Mouse (Mus musculus) kidney, adult 9 months (tissue): ENCODE measurements around the gene Nrsn2.
"Not testable (repeated sequence)": the region's sequence is repeated elsewhere in the genome, so short reads cannot be mapped to it uniquely, and the experiment has no call there.

ENCODE experiments used
- DNase-seq: peaks from one replicate; pipeline ENCODE4 v3.0.0; 2022

Nrsn2 gene

DNA sequence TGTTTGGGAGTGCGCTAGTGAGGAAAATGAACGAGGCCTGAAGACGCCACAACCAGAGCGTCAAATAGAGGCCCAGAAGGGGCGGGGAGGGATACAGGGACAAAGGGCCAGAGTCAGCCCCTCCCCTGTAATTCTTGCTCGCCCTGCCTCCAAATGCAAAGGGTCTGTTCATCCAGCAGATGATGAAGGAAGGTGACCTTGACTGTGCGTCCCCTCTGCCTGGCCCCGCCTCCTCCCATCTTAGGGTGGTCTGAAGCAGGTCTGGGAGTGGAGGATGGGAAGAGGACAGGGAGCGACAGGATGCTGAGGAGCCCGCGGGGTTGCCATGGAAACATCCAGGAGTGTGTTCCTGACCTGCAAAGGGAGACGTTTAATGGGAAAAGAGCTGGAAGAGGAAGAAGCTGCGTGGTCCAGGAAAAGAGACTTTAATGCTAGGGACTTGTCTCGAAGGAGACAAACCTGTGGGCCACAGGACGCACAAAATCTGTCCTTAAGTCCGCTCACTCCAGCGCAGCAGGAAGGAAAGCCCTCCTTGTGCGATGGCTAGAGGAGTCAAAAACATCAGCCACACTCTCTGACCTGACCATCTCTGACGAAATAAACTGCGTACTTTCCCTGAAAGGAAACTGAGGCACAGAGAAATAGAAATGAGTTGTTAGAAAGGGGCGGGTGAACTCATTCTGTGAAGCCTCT, 640 bp downstream of the Nrsn2 start:
- no peak for DNase-seq

- no peak for DNase-seq
Observed at GRCm38 (mm10) chr2:152373547-152373946, 2.9 kb downstream of the Nrsn2 start.

- DNase-seq = no peak
Observed at GRCm38 (mm10) chr2:152372661-152373060, 3.8 kb downstream of the Nrsn2 start.

GRCm38 (mm10) chr2:152372104-152372503, 4.3 kb downstream of the Nrsn2 start:
- no peak for DNase-seq

DNA sequence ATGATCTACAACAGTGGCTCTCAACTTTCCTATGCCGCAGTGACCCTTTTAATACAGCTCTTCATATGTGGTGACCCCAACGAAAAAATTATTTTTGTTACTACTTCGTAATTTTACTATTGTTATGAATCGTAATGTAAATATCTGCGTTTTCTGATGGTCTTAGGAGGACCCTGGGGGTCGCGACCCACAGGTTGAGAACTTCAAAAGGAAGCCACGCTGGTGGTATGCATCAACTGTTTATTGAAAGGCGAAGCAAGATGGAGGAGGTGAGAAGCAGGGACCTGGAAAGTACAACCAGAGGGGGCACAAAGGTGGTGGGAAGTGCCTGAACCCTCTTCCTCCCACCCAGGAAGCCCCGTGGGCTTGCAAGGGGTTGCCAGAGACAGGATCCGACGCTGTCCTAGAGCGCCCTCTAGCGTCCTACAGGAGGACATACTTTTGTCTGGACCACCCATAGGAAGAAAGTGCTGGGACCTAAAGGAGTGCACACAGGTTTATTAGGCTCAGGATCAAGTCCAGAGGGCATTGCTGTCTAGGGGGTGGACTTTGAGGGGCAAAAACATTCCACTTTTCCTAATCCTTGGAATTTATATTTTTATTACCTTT, 7.8 kb downstream of the Nrsn2 start:
- peak; percentile 51 for DNase-seq

- no peak for DNase-seq
Observed at GRCm38 (mm10) chr2:152367917-152368316, 8.5 kb downstream of the Nrsn2 start.

DNA sequence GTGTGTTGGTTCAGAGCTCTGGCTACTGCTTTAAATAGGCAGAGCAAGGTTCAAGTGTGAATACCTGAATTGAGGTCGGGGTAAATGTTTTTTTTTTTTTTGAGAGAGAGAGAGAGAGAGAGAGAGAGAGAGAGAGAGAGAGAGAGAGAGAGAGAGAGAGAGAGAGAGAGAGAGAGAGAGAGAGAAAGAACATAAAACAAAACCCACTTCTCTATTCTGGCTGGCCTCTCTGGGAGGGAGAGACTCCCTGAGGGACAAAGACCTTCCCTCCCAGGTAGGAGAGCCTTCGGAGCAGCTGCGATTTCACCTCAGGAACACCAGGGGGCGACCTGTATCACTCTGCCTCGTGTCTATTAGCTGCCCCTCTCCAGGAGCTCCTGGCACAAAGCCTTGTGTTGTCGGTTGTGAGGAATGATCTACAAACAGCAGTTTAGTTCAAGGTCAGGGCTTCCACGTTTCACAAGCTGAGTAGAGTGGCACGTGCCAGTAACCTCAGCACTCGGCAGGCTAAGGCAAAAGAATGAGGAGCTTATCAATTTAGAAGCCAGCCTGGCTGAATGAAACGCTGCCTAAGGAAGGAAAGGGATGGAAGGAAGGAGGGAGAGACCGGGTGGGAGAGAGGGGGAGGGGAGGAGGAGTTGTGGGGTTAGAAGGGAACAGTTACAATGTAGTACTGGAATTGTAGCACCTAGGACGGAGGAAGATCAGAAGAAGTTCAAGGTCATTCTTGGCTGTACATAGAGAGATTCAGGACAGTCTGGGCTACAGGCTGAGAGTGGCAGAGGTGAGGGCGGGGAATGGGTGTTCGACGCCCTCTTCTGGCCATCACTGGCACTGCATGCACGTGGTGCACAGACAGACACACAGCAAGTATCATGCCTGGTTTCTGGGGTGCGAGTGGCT, 12.9 kb downstream of the Nrsn2 start:
- peak; percentile 97 for DNase-seq

GRCm38 (mm10) chr2:152361193-152361592, 15.2 kb downstream of the Nrsn2 start:
- no peak for DNase-seq

DNA sequence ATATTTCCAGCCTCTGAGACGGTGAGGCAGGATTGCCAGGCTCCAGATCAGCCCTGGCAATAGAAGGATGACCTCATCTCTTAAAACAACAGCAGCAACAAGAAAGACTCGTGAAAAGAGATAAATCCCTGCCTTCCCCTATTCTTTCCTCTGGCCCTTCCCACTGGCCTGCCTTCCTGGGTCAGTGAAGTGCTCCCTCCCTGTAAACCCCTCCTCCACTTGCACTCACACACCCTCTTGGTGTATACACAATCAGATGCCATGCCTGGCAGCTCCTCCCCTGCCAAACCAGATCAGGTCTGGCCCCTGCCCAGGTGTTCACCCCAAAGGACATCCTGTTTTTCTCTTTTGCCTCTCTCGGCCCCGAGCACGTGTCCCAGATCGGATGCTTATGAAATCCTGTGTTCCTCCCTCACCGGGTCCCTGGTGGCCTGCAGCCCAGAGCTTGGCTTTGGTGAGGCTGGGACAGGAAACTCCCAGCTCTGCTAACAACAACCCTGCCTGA, 16.1 kb downstream of the Nrsn2 start:
- peak; percentile 82 for DNase-seq

- DNase-seq = peak; percentile 63
Observed at GRCm38 (mm10) chr2:152359616-152360015, 16.8 kb downstream of the Nrsn2 start.

- DNase-seq = not testable (repeated sequence)
Observed at GRCm38 (mm10) chr2:152358977-152359376, 17.5 kb downstream of the Nrsn2 start.

DNA sequence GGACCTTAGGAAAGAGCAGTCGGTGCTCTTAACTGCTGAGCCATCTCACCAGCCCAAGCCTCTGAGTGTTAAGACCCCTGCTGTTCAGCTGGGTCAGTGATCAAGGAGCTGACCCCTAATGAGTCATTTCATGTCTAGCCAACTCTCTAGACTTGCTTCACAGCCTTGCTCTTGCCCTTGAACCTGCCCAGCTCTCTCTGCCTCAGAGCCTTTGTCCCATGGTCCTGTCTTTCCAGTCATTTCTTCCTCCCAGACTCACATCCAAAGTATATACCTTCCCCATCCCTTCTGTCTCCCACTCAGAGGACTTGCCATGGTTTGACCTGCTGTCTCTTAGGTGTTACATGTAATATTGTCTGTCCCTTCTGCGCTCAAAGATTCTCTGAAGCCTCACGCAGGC, 19.2 kb downstream of the Nrsn2 start:
- DNase-seq = no peak

DNA sequence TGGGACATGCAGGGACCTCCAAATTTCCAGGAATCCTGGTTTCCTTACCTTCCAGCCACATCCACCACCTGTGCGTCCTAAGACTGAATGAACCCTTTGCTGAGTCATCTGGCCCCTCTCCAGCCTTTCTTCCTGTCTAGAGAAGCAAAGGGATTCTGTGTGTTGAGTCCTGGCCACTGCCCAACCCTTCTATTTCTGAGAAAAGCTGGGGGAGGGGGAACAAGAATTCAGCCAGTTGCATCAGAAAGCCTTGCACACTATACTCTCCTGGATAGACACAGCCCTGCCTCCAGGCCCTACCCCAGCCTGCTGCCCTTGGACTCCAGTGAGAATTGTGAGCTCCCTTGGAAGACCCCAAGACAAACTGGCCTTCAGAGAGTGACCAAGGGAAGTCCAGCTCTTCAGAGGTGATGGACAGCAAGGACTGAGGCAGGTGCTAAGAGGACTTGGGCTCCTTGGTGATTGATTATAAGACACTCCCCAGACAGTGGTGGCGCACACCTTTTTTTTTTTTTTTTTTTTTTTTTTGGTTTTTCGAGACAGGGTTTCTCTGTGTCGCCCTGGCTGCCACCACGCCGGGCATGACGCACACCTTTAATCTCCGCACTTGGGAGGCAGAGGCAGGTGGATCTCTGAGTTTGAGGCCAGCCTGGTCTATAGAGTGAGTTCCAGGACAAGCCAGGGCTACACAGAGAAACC, 26.4 kb downstream of the Nrsn2 start:
- DNase-seq = peak; percentile 67

- no peak for DNase-seq
Observed at GRCm38 (mm10) chr2:152349205-152349604, 27.2 kb downstream of the Nrsn2 start.

- no peak for DNase-seq
Observed at GRCm38 (mm10) chr2:152347722-152348121, 28.7 kb downstream of the Nrsn2 start.

GRCm38 (mm10) chr2:152346776-152347465, 29.5 kb downstream of the Nrsn2 start:
- no peak for DNase-seq

GRCm38 (mm10) chr2:152345393-152345792, 31.0 kb downstream of the Nrsn2 start:
- DNase-seq = no peak

DNA sequence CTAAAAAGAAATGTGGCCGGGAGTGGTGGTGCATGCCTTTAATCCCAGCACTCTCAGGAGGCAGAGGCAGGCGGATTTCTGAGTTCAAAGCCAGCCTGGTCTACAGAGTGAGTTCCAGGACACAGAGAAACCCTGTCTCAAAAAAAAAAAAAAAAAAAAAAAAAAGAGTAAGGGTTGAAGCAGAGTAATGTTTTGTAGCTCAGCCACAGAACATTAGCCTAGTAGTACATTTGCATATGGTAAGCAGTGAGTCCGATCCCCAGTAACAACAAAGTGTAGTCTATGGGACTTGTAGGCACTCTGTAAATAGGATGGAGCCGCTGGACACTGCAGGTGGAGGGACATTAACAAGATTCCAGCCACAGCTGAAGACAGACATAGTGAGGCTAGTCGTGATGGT, 31.5 kb downstream of the Nrsn2 start:
- DNase-seq = no peak

DNA sequence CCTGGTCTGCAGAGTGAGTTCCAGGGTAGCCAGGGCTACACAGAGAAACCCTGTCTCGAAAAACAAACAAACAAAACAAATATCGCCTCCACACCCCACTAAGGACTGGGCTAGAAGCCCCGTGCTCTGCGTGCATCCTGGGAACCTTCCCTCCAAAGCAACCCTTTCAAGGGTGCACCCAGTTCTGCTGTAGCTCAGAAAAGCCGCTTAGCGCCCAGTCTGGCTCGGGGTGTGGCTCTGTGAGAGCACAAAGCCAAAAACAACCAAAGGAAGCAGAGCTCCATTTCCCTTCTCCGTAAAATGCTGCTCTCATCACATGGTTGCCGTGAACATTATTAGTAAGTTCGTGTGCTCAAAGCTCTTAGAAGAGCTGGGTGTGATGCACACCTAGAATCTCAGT, 32.1 kb downstream of the Nrsn2 start:
- no peak for DNase-seq

- DNase-seq = peak; percentile 71
Observed at GRCm38 (mm10) chr2:152343329-152344213, 32.9 kb downstream of the Nrsn2 start, which contains the start of gene Trib3. Gene Trib3, minus strand, starts transcription at chr2:152344032.

DNA sequence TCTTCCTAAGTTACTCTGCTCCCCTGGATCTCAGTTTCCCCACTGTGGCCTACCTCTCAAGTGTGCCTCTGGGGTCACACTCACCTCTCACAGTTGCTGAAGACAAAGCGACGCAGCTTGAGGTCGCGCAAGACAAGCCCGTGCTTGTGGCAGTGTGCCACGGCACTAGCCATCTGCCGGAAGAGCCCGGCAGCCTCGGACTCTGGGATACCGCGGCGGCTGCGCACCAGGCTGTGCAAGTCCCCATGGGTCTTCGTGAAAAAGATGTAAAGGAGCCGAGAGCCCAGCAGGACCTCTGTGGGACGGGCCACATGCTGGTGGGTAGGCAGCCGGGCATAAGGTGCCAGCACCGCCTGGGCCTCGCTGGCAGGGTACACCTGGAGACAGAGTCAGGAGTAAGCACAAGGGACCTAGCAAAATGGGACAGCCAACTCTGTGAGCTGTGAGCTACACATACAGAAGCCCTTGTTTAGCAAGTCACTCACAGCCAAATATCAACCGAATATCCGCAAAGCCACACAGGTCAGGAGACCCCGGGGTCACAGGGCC, 36.7 kb downstream of the Nrsn2 start:
- DNase-seq = no peak
